Mouse (Mus musculus) WW6 (cell line): Measurements from ENCODE around the gene Ecm1.
A peak's percentile ranks its signal among the peaks of the same experiment; 100 is the strongest.

Source experiments
- DNase-seq: peaks from one replicate; pipeline ENCODE4 v3.0.0-alpha.2; 2013; ENCODE audit warnings: low read depth, low spot score

The Ecm1 gene

GRCm38 (mm10) chr3:95728906-95729305 lies 10.5 kb downstream of the Ecm1 start:
- no peak for DNase-seq

- no peak for DNase-seq
These were observed 12.5 kb downstream of the Ecm1 start for GRCm38 (mm10) chr3:95726696-95727358.

GRCm38 (mm10) chr3:95725863-95726262 lies 13.5 kb downstream of the Ecm1 start:
- no peak for DNase-seq

GRCm38 (mm10) chr3:95722386-95722785 lies 17.0 kb downstream of the Ecm1 start:
- no peak for DNase-seq

- DNase-seq = no peak
These were observed 21.2 kb downstream of the Ecm1 start for GRCm38 (mm10) chr3:95718153-95718552.

- DNase-seq = no peak
These were observed 23.3 kb downstream of the Ecm1 start for GRCm38 (mm10) chr3:95716075-95716474.

GRCm38 (mm10) chr3:95709967-95710366 lies 29.4 kb downstream of the Ecm1 start:
- DNase-seq = no peak

- DNase-seq = no peak
These were observed 30.3 kb downstream of the Ecm1 start for GRCm38 (mm10) chr3:95709044-95709443.

- no peak for DNase-seq
These were observed 31.9 kb downstream of the Ecm1 start for GRCm38 (mm10) chr3:95707497-95707896.

- DNase-seq = no peak
These were observed 33.1 kb downstream of the Ecm1 start for GRCm38 (mm10) chr3:95706273-95706672.

- DNase-seq = no peak
These were observed 34.8 kb downstream of the Ecm1 start for GRCm38 (mm10) chr3:95704612-95705011.

GRCm38 (mm10) chr3:95703276-95703675 lies 36.1 kb downstream of the Ecm1 start:
- DNase-seq = no peak

- peak; percentile 93 for DNase-seq
These were observed 37.4 kb downstream of the Ecm1 start for GRCm38 (mm10) chr3:95701877-95702540.

GRCm38 (mm10) chr3:95701085-95701484 lies 38.3 kb downstream of the Ecm1 start:
- DNase-seq = no peak

GRCm38 (mm10) chr3:95700233-95700681 lies 39.1 kb downstream of the Ecm1 start:
- no peak for DNase-seq

- no peak for DNase-seq
These were observed 41.1 kb downstream of the Ecm1 start for GRCm38 (mm10) chr3:95698286-95698685.

GRCm38 (mm10) chr3:95696360-95696759 lies 43.0 kb downstream of the Ecm1 start:
- DNase-seq = no peak

GRCm38 (mm10) chr3:95695796-95696195 lies 43.6 kb downstream of the Ecm1 start:
- no peak for DNase-seq

GRCm38 (mm10) chr3:95694808-95695703 lies 44.3 kb downstream of the Ecm1 start:
- no peak for DNase-seq

- DNase-seq = no peak
These were observed 45.3 kb downstream of the Ecm1 start for GRCm38 (mm10) chr3:95693821-95694807.

GRCm38 (mm10) chr3:95692677-95693076 lies 46.7 kb downstream of the Ecm1 start:
- no peak for DNase-seq
